Mouse (Mus musculus) MEL (cell line): ENCODE data around the gene Klf2. TPM values are rescaled to one million over a fixed set of nuclear protein-coding genes. Genes with fewer than 3 reads are reported as not detected.

Experiments used
- DNase-seq: peaks from one replicate; pipeline ENCODE4 v3.0.0; 2011; ENCODE audit warnings: low read depth, low spot score
- H3K27ac ChIP-seq: 2 replicates; pipeline ENCODE4 v1.5.1; 2012; ENCODE audit warnings: low read depth, mild to moderate bottlenecking, control low read depth, low read length, moderate library complexity; ENCODE audit not compliant: control insufficient read depth
- H3K27me3 ChIP-seq, 2 experiments: fragments of 150-350 bp in 1 of 2; sonication (generic) in 1 of 2; 2 replicates each; pipeline ENCODE4 v1.6.1; 2012; ENCODE audit warnings: low read length in 2 of 2, mild to moderate bottlenecking in 2 of 2, improper control_type of control experiment in 1 of 2, moderate library complexity in 1 of 2; ENCODE audit not compliant: insufficient read depth in 2 of 2, control insufficient read depth in 1 of 2
- H3K36me3 ChIP-seq, 2 experiments: 2 replicates each; pipeline ENCODE4 v1.6.1; 2012 to 2014; ENCODE audit warnings: low read length in 2 of 2, improper control_type of control experiment in 1 of 2, inconsistent platforms in 1 of 2, mild to moderate bottlenecking in 1 of 2; ENCODE audit not compliant: insufficient read depth in 2 of 2, control insufficient read depth in 1 of 2
- H3K4me1 ChIP-seq, 2 experiments: fragments of 150-350 bp in 1 of 2; sonication (generic) in 1 of 2; 2 replicates each; pipeline ENCODE4 v1.6.1; 2012; ENCODE audit warnings: low read length in 2 of 2, improper control_type of control experiment in 1 of 2, mild to moderate bottlenecking in 1 of 2; ENCODE audit not compliant: insufficient read depth in 2 of 2, control insufficient read depth in 1 of 2
- H3K4me3 ChIP-seq, 2 experiments: fragments of 150-350 bp in 1 of 2; sonication (generic) in 1 of 2; 2 replicates each; pipeline ENCODE4 v1.5.1; 2012; ENCODE audit warnings: low read depth in 2 of 2, low read length in 2 of 2, mild to moderate bottlenecking in 2 of 2, moderate library complexity in 2 of 2, control low read depth in 1 of 2, improper control_type of control experiment in 1 of 2; ENCODE audit not compliant: control insufficient read depth in 1 of 2, insufficient read depth in 1 of 2
- H3K79me2 ChIP-seq: 2 replicates; pipeline ENCODE4 v1.6.1; 2012; ENCODE audit warnings: mild to moderate bottlenecking, low read length, moderate library complexity; ENCODE audit not compliant: control insufficient read depth, poor library complexity, insufficient read depth
- H3K9ac ChIP-seq: 2 replicates; pipeline ENCODE4 v1.6.1; 2012; ENCODE audit warnings: low read depth, mild to moderate bottlenecking, control low read depth, low read length, moderate library complexity; ENCODE audit not compliant: control insufficient read depth, poor library complexity, severe bottlenecking
- H3K9me3 ChIP-seq: fragments of 150-350 bp; sonication (generic); replicated peaks from 2 replicates; pipeline ENCODE4 v1.6.1; 2012; ENCODE audit warnings: mild to moderate bottlenecking, low read length, improper control_type of control experiment, moderate library complexity; ENCODE audit not compliant: insufficient read depth
- CHD2 ChIP-seq: IDR thresholded peaks from 2 replicates; pipeline ENCODE4 v1.6.1; 2011; ENCODE audit warnings: low read length, improper control_type of control experiment
- CTCF ChIP-seq, 3 experiments: IDR thresholded peaks in 2 of 3; conservative IDR thresholded peaks in 1 of 3; 2 replicates each; pipeline ENCODE4 v1.5.1; 2011 to 2012; ENCODE audit warnings: low read length in 3 of 3, low read depth in 2 of 3, mild to moderate bottlenecking in 2 of 3, improper control_type of control experiment in 1 of 3, inconsistent platforms in 1 of 3, mixed read lengths in 1 of 3, moderate library complexity in 1 of 3; ENCODE audit not compliant: control insufficient read depth in 1 of 3, insufficient read depth in 1 of 3, poor library complexity in 1 of 3, severe bottlenecking in 1 of 3
- E2F4 ChIP-seq: IDR thresholded peaks from 2 replicates; pipeline ENCODE4 v1.6.1; 2011; ENCODE audit warnings: low read depth, low read length, improper control_type of control experiment, borderline replicate concordance
- HCFC1 ChIP-seq: IDR thresholded peaks from 2 replicates; pipeline ENCODE4 v1.6.1; 2012; ENCODE audit warnings: low read depth, mild to moderate bottlenecking, inconsistent platforms, low read length, improper control_type of control experiment, moderate library complexity
- MAFK ChIP-seq: IDR thresholded peaks from 2 replicates; pipeline ENCODE4 v1.6.1; 2011; ENCODE audit warnings: low read depth, mild to moderate bottlenecking, low read length, improper control_type of control experiment, borderline replicate concordance
- MEF2A ChIP-seq: IDR thresholded peaks from 2 replicates; pipeline ENCODE4 v1.6.1; 2014; ENCODE audit warnings: low read depth, mild to moderate bottlenecking, inconsistent platforms, low read length, improper control_type of control experiment; ENCODE audit not compliant: poor library complexity, insufficient replicate concordance, severe bottlenecking; ENCODE audit errors: extremely low read depth
- MXI1 ChIP-seq: IDR thresholded peaks from 2 replicates; pipeline ENCODE4 v1.6.1; 2011; ENCODE audit warnings: mild to moderate bottlenecking, low read depth, low read length, improper control_type of control experiment
- NELFE ChIP-seq: IDR thresholded peaks from 2 replicates; pipeline ENCODE4 v1.6.1; 2011; ENCODE audit warnings: low read depth, low read length, improper control_type of control experiment
- NRF1 ChIP-seq: IDR thresholded peaks from 2 replicates; pipeline ENCODE4 v1.6.1; 2014; ENCODE audit warnings: low read depth, mild to moderate bottlenecking, inconsistent platforms, low read length, improper control_type of control experiment, moderate library complexity; ENCODE audit not compliant: poor library complexity, insufficient read depth, severe bottlenecking
- POLR2A ChIP-seq, 2 experiments: IDR thresholded peaks; 2 replicates each; pipeline ENCODE4 v1.6.1; 2011 to 2012; ENCODE audit warnings: low read length in 2 of 2, mild to moderate bottlenecking in 2 of 2, control low read depth in 1 of 2, improper control_type of control experiment in 1 of 2, low read depth in 1 of 2, moderate library complexity in 1 of 2; ENCODE audit not compliant: control insufficient read depth in 1 of 2, insufficient read depth in 1 of 2, poor library complexity in 1 of 2
- POLR2AphosphoS2 ChIP-seq: IDR thresholded peaks from 2 replicates; pipeline ENCODE4 v1.6.1; 2011; ENCODE audit warnings: low read length, improper control_type of control experiment
- RAD21 ChIP-seq: IDR thresholded peaks from 2 replicates; pipeline ENCODE4 v1.6.1; 2011; ENCODE audit warnings: mild to moderate bottlenecking, low read depth, low read length, improper control_type of control experiment
- RCOR1 ChIP-seq: IDR thresholded peaks from 2 replicates; pipeline ENCODE4 v1.6.1; 2012; ENCODE audit warnings: low read depth, mild to moderate bottlenecking, inconsistent platforms, low read length, improper control_type of control experiment
- SIN3A ChIP-seq: IDR thresholded peaks from 2 replicates; pipeline ENCODE4 v1.6.1; 2012; ENCODE audit warnings: low read length, improper control_type of control experiment, inconsistent platforms
- SMC3 ChIP-seq: IDR thresholded peaks from 2 replicates; pipeline ENCODE4 v1.6.1; 2011; ENCODE audit warnings: low read depth, low read length, improper control_type of control experiment
- TCF12 ChIP-seq: IDR thresholded peaks from 2 replicates; pipeline ENCODE4 v1.6.1; 2014; ENCODE audit warnings: low read depth, mild to moderate bottlenecking, inconsistent platforms, low read length, improper control_type of control experiment, moderate library complexity
- USF2 ChIP-seq, 2 experiments: IDR thresholded peaks; 2 replicates each; pipeline ENCODE4 v1.6.1; 2011 to 2012; ENCODE audit warnings: improper control_type of control experiment in 2 of 2, low read length in 2 of 2, borderline replicate concordance in 1 of 2, inconsistent platforms in 1 of 2, low read depth in 1 of 2, mild to moderate bottlenecking in 1 of 2; ENCODE audit not compliant: insufficient read depth in 1 of 2
- ZKSCAN1 ChIP-seq: IDR thresholded peaks from 2 replicates; pipeline ENCODE4 v1.6.1; 2012; ENCODE audit warnings: low read depth, mild to moderate bottlenecking, inconsistent platforms, low read length, improper control_type of control experiment, moderate library complexity
- polyA plus RNA-seq, 2 experiments: library from polyadenylated mRNA; stranded (reverse) in 1 of 2; unstranded in 1 of 2; fragments of >175 nt in 1 of 2; fragments of >200 nt in 1 of 2; gene quantifications; 2 replicates each; pipeline versions ENCODE4 v1.2.1 to v1.2.4; 2012; ENCODE audit warnings: low replicate concordance in 2 of 2, low read depth in 1 of 2; ENCODE audit not compliant: insufficient read length in 2 of 2, insufficient read depth in 1 of 2, missing spikeins in 1 of 2
- total RNA-seq: library from RNA; depleted of rRNA; stranded (reverse); fragments of 300-350 nt; gene quantifications from 2 replicates; pipeline ENCODE4 v1.2.3, GENCODE M21; 2012

Gene Klf2
- total and polyA plus RNA-seq, 3 experiments, result not detected

- DNase-seq, result no peak
- Histone ChIP-seq H3K36me3 (no peaks in the 10 kb centered on the region), H3K79me2 (no peaks in the 10 kb centered on the region), H3K4me1 (peaks cover 0 to 16% of the 10 kb centered on the region in 2 experiments; a peak in 2 of 4 replicates), H3K4me3 (no peak overlapping the region)
- TF ChIP-seq POLR2AphosphoS2, result no peak
- no peak for TF ChIP-seq CHD2
- no peak for TF ChIP-seq RAD21
- no peak for TF ChIP-seq MAFK
- no peak for TF ChIP-seq TCF12
- no peak for TF ChIP-seq RCOR1
- TF ChIP-seq, all 39 proteins: peak for 0
- no peaks in the 10 kb centered on the region for H3K27me3 ChIP-seq
- no peak overlapping the region for H3K27ac ChIP-seq
- H3K9me3 ChIP-seq, result no peaks in the 10 kb centered on the region
- H3K9ac ChIP-seq, result no peak overlapping the region
Observed at GRCm38 (mm10) chr8:72320803-72321583, 2.2 kb downstream of the Klf2 start.

- no peak overlapping the region for H3K9ac ChIP-seq
- H3K9me3 ChIP-seq, result no peaks in the 10 kb centered on the region
- no peak for DNase-seq
- no peaks in the 10 kb centered on the region for H3K27me3 ChIP-seq
- no peaks in the 10 kb centered on the region for H3K36me3 ChIP-seq
- H3K79me2 ChIP-seq, result no peaks in the 10 kb centered on the region
- no peak overlapping the region for H3K27ac ChIP-seq
- H3K4me3 ChIP-seq, result no peak overlapping the region
- peaks cover 0 to 14% of the 10 kb centered on the region in 2 experiments; a peak in 2 of 4 replicates for H3K4me1 ChIP-seq
- TF ChIP-seq USF2 (IDR thresholded peaks at IDR 0.05; ENCODE audit: borderline replicate concordance in 1 of 2, insufficient read depth in 1 of 2, low read depth in 1 of 2, low read length in 2 of 2), result no peak
- no peak for TF ChIP-seq TCF12
- no peak for TF ChIP-seq ZKSCAN1
- TF ChIP-seq HCFC1, result no peak
- no peak for TF ChIP-seq MEF2A
- TF ChIP-seq POLR2A (IDR thresholded peaks at IDR 0.05; ENCODE audit: control insufficient read depth in 1 of 2, insufficient read depth in 1 of 2, low read depth in 1 of 2, low read length in 2 of 2, poor library complexity in 1 of 2), result no peak
- TF ChIP-seq MAFK, result no peak
- no peak for TF ChIP-seq E2F4
- no peak for TF ChIP-seq NELFE
- no peak for TF ChIP-seq CHD2
- no peak for TF ChIP-seq RAD21
- TF ChIP-seq NRF1, result no peak
- no peak for TF ChIP-seq SMC3
- no peak for TF ChIP-seq RCOR1
- TF ChIP-seq CTCF (IDR thresholded peaks at IDR 0.05 in 2 of 3, conservative IDR thresholded peaks at IDR 0.05 in 1 of 3; ENCODE audit: control insufficient read depth in 1 of 3, insufficient read depth in 1 of 3, low read depth in 2 of 3, low read length in 3 of 3, poor library complexity in 1 of 3, severe bottlenecking in 1 of 3), result no peak
- no peak for TF ChIP-seq MXI1
- TF ChIP-seq SIN3A, result no peak
- no peak for TF ChIP-seq POLR2AphosphoS2
Observed at GRCm38 (mm10) chr8:72321635-72322441, 3.0 kb downstream of the Klf2 start.
